ENCODE assay signal across 8 mouse cellular contexts in the genomic region with DNA sequence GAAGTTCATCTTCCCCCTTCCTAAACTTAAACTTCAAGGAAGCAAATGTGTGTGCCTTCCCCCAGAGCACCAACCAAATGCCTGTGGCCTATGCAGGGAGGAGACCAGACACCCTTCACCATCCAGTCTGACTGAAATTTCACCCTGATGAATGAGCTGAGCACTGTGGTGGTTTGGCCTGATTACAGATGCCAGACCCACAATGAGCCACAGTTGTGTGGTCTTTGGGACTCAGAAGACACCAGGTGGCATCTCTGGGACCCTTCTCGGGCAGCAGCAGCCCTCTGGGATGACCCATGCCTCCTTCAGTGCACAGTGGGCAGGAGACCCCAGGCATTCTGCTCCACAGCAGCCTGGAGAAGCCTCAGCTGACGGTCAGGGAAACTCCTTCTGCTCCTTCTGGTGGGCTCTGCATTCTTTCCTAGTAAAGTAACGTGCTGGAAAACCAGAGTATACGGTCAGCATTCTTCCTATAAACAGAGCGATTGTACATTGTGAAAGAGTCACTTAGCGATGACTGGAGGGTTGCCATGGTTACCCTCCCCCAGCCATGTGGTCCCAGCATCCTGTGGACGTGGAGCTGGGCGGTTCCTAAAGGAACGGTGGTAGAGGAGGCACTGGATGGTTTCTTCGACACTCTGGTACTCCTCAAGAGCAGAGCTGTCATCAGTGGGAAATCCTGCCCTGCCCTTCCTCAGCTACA. TPM values are rescaled to one million over a fixed set of nuclear protein-coding genes. Genes with fewer than 3 reads are reported as not detected.
DNase-seq lines count a peak whose midpoint lies in the region; ATAC-seq and TF ChIP-seq lines count a peak whose summit lies in the region.

No protein-coding gene starts in this region.

- H3K27me3 ChIP-seq in neural tube, embryonic 15.5 days (replicated peaks) = no peaks in the 10 kb centered on the region

- peak; percentile 72; the same call in 1 of the 2 replicates for ATAC-seq in neural tube, embryonic 15.5 days (ENCODE audit: low FRiP score)

- no peaks in the 10 kb centered on the region for H3K36me3 ChIP-seq in neural tube, embryonic 15.5 days

- H3K4me3 ChIP-seq in left cerebral cortex, adult 2 months = no peak overlapping the region
- no peak overlapping the region for H3K4me3 ChIP-seq in neural tube, embryonic 15.5 days (replicated peaks)

- intact Hi-C loops in left cerebral cortex, adult 2 months (cut with DNase I) = no loop called here

- no peak overlapping the region for H3K4me2 ChIP-seq in neural tube, embryonic 15.5 days

- no peak overlapping the region for H3K27ac ChIP-seq in left cerebral cortex, adult 2 months
- H3K27ac ChIP-seq in neural tube, embryonic 15.5 days (replicated peaks) = peak overlapping the region; percentile 68

- no peak overlapping the region for H3K9ac ChIP-seq in neural tube, embryonic 15.5 days (replicated peaks)

- H3K4me1 ChIP-seq in neural tube, embryonic 15.5 days = peaks cover 14% of the 10 kb centered on the region

- peak; percentile 71 for DNase-seq in 3134 (ENCODE audit: extremely low read depth, insufficient read length, low spot score)
- peak; percentile 25 for DNase-seq in R1 (ENCODE audit: low read depth, low spot score)
- peak; percentile 45 to 68 for DNase-seq in frontal cortex, postnatal 10 days (ENCODE audit: low spot score in 2 of 2)
- DNase-seq in left cerebral cortex, adult 2 months (ENCODE audit: extremely low spot score in 1 of 2, low spot score in 2 of 2) = peak; percentile 49 to 56
- DNase-seq in ovary, postnatal 36 days (ENCODE audit: low spot score) = no peak
- no peak for DNase-seq in spleen, postnatal 10 days (ENCODE audit: low spot score in 2 of 2)
- no peak for DNase-seq in thymus, postnatal 10 days (ENCODE audit: low spot score in 2 of 2)

- 9% methylated on average over 10 of the region's 10 CpGs for WGBS in neural tube, embryonic 15.5 days

- no peaks in the 10 kb centered on the region for H3K9me3 ChIP-seq in neural tube, embryonic 15.5 days (replicated peaks)

- no peak for TF ChIP-seq CTCF in left cerebral cortex, adult 2 months (IDR thresholded peaks at IDR 0.05)

RNA-seq across cellular contexts. Expression of gene Col5a1, which starts 50.3 kb away (rescaled TPM):
- 10 to 100 TPM in 1 of 2 experiments, 1 to 10 TPM in 1; 6.9 to 10.1 TPM for total RNA-seq in left cerebral cortex, adult 2 months (2021)
- polyA plus RNA-seq in neural tube, embryonic 15.5 days (2015; fragmentation: Nextera tagmentation; extraction: Ambion mirVana) = 21.5 and 29.0 TPM in 2 replicates

Comparison
In these comparisons a context has a peak if more than half of its experiments do, and no peak if none do; other contexts are left out.
1. DNase-seq: peak in 3134 (single experiment), R1 (single experiment), frontal cortex, postnatal 10 days (2 of 2) and left cerebral cortex, adult 2 months (2 of 2); none in ovary, postnatal 36 days (single experiment), spleen, postnatal 10 days (0 of 2) and thymus, postnatal 10 days (0 of 2).